Mouse (Mus musculus) stomach, embryonic 16.5 days (tissue): ENCODE measurements around the gene Nfs1. TPM values are rescaled to one million over a fixed set of nuclear protein-coding genes. Genes with fewer than 3 reads are reported as not detected.
A peak's percentile ranks its signal among the peaks of the same experiment; 100 is the strongest.

Source experiments
- ATAC-seq: fragments of 200-750 bp; cut with Nextera tagmentation; 2 replicates; pipeline ENCODE4 v1.8.0; 2017; ENCODE audit warnings: moderate number of reproducible peaks, moderate TSS enrichment; ENCODE audit not compliant: insufficient read depth, low FRiP score
- H3K27ac ChIP-seq: fragments of 300-500 bp; sonication (generic); 2 replicates; pipeline ENCODE4 v1.5.1; 2014; ENCODE audit warnings: low read length
- H3K27me3 ChIP-seq: fragments of 300-500 bp; sonication (generic); 2 replicates; pipeline ENCODE4 v1.6.1; 2014; ENCODE audit warnings: low read length, control low read depth, mixed read lengths; ENCODE audit not compliant: control insufficient read depth, insufficient read depth
- H3K36me3 ChIP-seq: fragments of 300-500 bp; sonication (generic); 2 replicates; pipeline ENCODE4 v1.6.1; 2014; ENCODE audit warnings: low read length; ENCODE audit not compliant: control insufficient read depth, insufficient read depth
- H3K4me1 ChIP-seq: fragments of 300-500 bp; sonication (generic); 2 replicates; pipeline ENCODE4 v1.6.1; 2014; ENCODE audit warnings: low read length, control low read depth, mixed read lengths; ENCODE audit not compliant: control insufficient read depth, insufficient read depth
- H3K4me2 ChIP-seq: fragments of 300-500 bp; sonication (generic); 2 replicates; pipeline ENCODE4 v1.6.1; 2014; ENCODE audit warnings: low read depth, low read length, mixed read lengths
- H3K4me3 ChIP-seq: fragments of 300-500 bp; sonication (generic); replicated peaks from 2 replicates; pipeline ENCODE4 v1.5.1; 2014; ENCODE audit warnings: mild to moderate bottlenecking, low read length
- H3K9ac ChIP-seq: fragments of 300-500 bp; sonication (generic); 2 replicates; pipeline ENCODE4 v1.6.1; 2014; ENCODE audit warnings: low read length
- H3K9me3 ChIP-seq: fragments of 300-500 bp; sonication (generic); replicated peaks from 2 replicates; pipeline ENCODE4 v1.6.1; 2016; ENCODE audit warnings: low read length, control low read depth; ENCODE audit not compliant: control insufficient read depth
- WGBS: fragments of 180-500 bp; shearing (Covaris S2); extraction: QIAGEN DNeasy Blood & Tissue Kit; methylation state at CpG from one replicate; pipeline ENCODE4 v1.1.7; 2014; 5-methylcytosine and 5-hydroxymethylcytosine counted together
- polyA plus RNA-seq: library from polyadenylated mRNA; unstranded; fragments of >200 nt; fragmentation: Nextera tagmentation; extraction: Ambion mirVana; gene quantifications from 2 replicates; pipeline ENCODE4 v1.2.1, GENCODE M21; 2015

Gene Nfs1
- polyA plus RNA-seq, 1 experiment from 2014 or later: 51.0 TPM

GRCm38 (mm10) chr2:156180094-156180821 is 36.3 kb upstream of the Nfs1 start, which contains the start of gene Rbm39:
TSS of gene Rbm39 (minus strand) at chr2:156180238.
- Histone ChIP-seq H3K4me3 (peak within 1 kb of the TSS; percentile 79), H3K27me3 (no peaks in the 10 kb centered on the region), H3K4me2 (peak within 1 kb of the TSS; percentile 93), H3K9ac (peak within 1 kb of the TSS; percentile 100), H3K4me1 (peaks cover 15% of the 10 kb centered on the region), H3K27ac (peak within 1 kb of the TSS; percentile 96), H3K36me3 (peaks cover 14% of the 10 kb centered on the region; the same call in 1 of the 2 replicates), H3K9me3 (no peaks in the 10 kb centered on the region)
- peak; percentile 96 for ATAC-seq
- under 1% methylated on average over 47 of the region's 47 CpGs for WGBS

- Histone ChIP-seq H3K36me3 (peaks cover 14% of the 10 kb centered on the region; the same call in 1 of the 2 replicates), H3K9ac (peak overlapping the region; percentile 100), H3K4me1 (peaks cover 15% of the 10 kb centered on the region), H3K4me2 (0 out of 2 replicates have a peak overlapping the region, but pooled peaks have one; percentile 93), H3K27ac (peak overlapping the region; percentile 96), H3K27me3 (no peaks in the 10 kb centered on the region), H3K9me3 (no peaks in the 10 kb centered on the region), H3K4me3 (peak overlapping the region; percentile 79)
- WGBS: 0% methylated on average over 34 of the region's 41 CpGs
- no peak; the same call in 1 of the 2 replicates for ATAC-seq
Measured at GRCm38 (mm10) chr2:156179796-156180093, 35.8 kb upstream of the Nfs1 start.

GRCm38 (mm10) chr2:156179046-156179795 is 35.2 kb upstream of the Nfs1 start:
- peaks cover 14% of the 10 kb centered on the region; the same call in 1 of the 2 replicates for H3K36me3 ChIP-seq
- under 1% methylated on average over 47 of the region's 47 CpGs for WGBS
- peak overlapping the region; percentile 96 for H3K27ac ChIP-seq
- no peaks in the 10 kb centered on the region for H3K27me3 ChIP-seq
- H3K9me3 ChIP-seq: no peaks in the 10 kb centered on the region
- peaks cover 15% of the 10 kb centered on the region for H3K4me1 ChIP-seq
- H3K4me2 ChIP-seq: peak overlapping the region; percentile 93
- peak; percentile 63 for ATAC-seq
- H3K9ac ChIP-seq: peak overlapping the region; percentile 100
- H3K4me3 ChIP-seq: peak overlapping the region; percentile 79

- Histone ChIP-seq H3K36me3 (peaks cover 16% of the 10 kb centered on the region; the same call in 1 of the 2 replicates), H3K4me2 (peak overlapping the region; percentile 93), H3K27ac (no peak overlapping the region), H3K27me3 (no peaks in the 10 kb centered on the region), H3K9me3 (no peaks in the 10 kb centered on the region), H3K4me3 (peak overlapping the region; percentile 33), H3K9ac (no peak overlapping the region), H3K4me1 (peaks cover 15% of the 10 kb centered on the region)
- no peak for ATAC-seq
- 63% methylated on average over 7 of the region's 7 CpGs for WGBS
Measured at GRCm38 (mm10) chr2:156177651-156178050, 33.7 kb upstream of the Nfs1 start.

DNA sequence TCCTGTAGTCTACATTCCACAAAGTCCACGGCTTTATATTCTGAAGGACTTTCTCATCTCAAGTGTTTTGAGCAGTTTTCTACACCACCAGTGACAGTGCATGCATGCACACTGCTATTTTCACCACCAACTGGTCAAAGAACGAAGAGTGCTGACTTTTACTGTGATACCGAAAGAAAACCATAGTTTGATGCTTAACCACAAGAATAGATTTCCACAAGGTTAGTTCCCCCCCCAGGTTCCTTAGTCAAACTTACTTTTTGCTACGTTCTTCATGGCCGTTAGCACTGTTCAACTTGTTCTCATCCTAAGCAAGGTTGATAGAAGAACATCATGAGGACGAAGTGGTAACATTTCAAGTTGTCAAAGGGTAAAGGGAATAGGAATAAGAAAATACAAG is 33.1 kb upstream of the Nfs1 start:
- peaks cover 19% of the 10 kb centered on the region; the same call in 1 of the 2 replicates for H3K36me3 ChIP-seq
- H3K4me1 ChIP-seq: peaks cover 15% of the 10 kb centered on the region
- H3K27ac ChIP-seq: no peak overlapping the region
- no peak for ATAC-seq
- no peaks in the 10 kb centered on the region for H3K9me3 ChIP-seq
- H3K4me3 ChIP-seq: peak overlapping the region; percentile 12
- WGBS: 76% methylated on average over 6 of the region's 6 CpGs
- H3K4me2 ChIP-seq: no peak overlapping the region; the same call in 1 of the 2 replicates
- H3K27me3 ChIP-seq: no peaks in the 10 kb centered on the region
- H3K9ac ChIP-seq: no peak overlapping the region

GRCm38 (mm10) chr2:156166557-156166956 is 22.6 kb upstream of the Nfs1 start:
- Histone ChIP-seq H3K27me3 (no peaks in the 10 kb centered on the region), H3K9me3 (no peaks in the 10 kb centered on the region), H3K4me3 (no peak overlapping the region), H3K4me1 (no peaks in the 10 kb centered on the region), H3K27ac (no peak overlapping the region), H3K9ac (no peak overlapping the region), H3K4me2 (no peak overlapping the region), H3K36me3 (peaks cover 34% of the 10 kb centered on the region)
- WGBS: 90% methylated on average over 5 of the region's 5 CpGs
- ATAC-seq: no peak

- Histone ChIP-seq H3K4me3 (no peak overlapping the region), H3K9me3 (no peaks in the 10 kb centered on the region), H3K4me2 (no peak overlapping the region), H3K4me1 (no peaks in the 10 kb centered on the region), H3K9ac (no peak overlapping the region), H3K36me3 (peaks cover 38% of the 10 kb centered on the region), H3K27ac (no peak overlapping the region), H3K27me3 (no peaks in the 10 kb centered on the region)
- WGBS: 90% methylated on average over 1 of the region's 1 CpGs
- ATAC-seq: no peak
Measured at GRCm38 (mm10) chr2:156165478-156165877, 21.5 kb upstream of the Nfs1 start.

GRCm38 (mm10) chr2:156151538-156151937 is 7.6 kb upstream of the Nfs1 start:
- no peaks in the 10 kb centered on the region for H3K9me3 ChIP-seq
- no peaks in the 10 kb centered on the region for H3K27me3 ChIP-seq
- no peak overlapping the region for H3K9ac ChIP-seq
- no peak overlapping the region for H3K27ac ChIP-seq
- peaks cover 24% of the 10 kb centered on the region for H3K36me3 ChIP-seq
- H3K4me3 ChIP-seq: no peak overlapping the region
- no peak for ATAC-seq
- no peak overlapping the region for H3K4me2 ChIP-seq
- H3K4me1 ChIP-seq: no peaks in the 10 kb centered on the region

DNA sequence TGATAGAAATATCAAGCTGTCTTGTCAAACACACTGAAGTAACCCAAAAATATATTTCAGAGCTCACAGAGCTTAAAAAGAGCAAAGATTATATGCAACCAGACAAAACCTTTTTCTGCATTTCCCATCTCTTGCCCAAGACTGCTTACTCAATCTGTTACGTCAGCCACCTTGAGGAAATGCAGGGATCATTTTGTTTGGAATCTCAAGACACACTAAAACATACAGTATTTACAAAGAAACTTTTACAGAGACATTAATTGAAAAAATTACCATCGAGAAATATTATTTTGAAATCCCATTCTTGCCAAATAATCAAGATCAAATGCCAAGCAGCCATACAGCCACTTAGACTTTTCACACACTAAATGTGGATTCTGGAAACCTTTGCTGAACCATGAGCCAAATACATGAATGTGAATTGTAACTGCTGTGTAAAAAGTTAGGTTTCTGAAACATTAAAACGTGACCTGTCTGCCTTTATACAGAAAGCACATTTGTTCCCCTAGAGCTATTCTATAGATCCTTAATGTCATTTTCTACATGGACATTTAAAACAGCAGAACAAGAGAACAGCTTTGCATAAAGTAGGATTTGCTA is 3.4 kb upstream of the Nfs1 start:
- Histone ChIP-seq H3K27ac (no peak overlapping the region), H3K36me3 (peaks cover 9% of the 10 kb centered on the region), H3K27me3 (no peaks in the 10 kb centered on the region), H3K9ac (no peak overlapping the region), H3K9me3 (no peaks in the 10 kb centered on the region), H3K4me1 (peaks cover 9% of the 10 kb centered on the region), H3K4me3 (no peak overlapping the region), H3K4me2 (no peak overlapping the region)
- no peak for ATAC-seq
- WGBS: 78% methylated on average over 3 of the region's 3 CpGs
